Mouse (Mus musculus) C2C12 (cell line): Measurements from ENCODE around the gene Cnn1. TPM values are rescaled to one million over a fixed set of nuclear protein-coding genes. Genes with fewer than 3 reads are reported as not detected.

ENCODE experiments used
- H3K27me3 ChIP-seq: one replicate; pipeline ENCODE4 v1.6.1; 2011; ENCODE audit not compliant: control insufficient read depth, insufficient read depth, insufficient read length
- H3K36me3 ChIP-seq: one replicate; pipeline ENCODE4 v1.6.1; 2011; ENCODE audit not compliant: control insufficient read depth, insufficient read depth
- H3K4me3 ChIP-seq: one replicate; pipeline ENCODE4 v1.5.1; 2011; ENCODE audit warnings: mild to moderate bottlenecking, control low read depth; ENCODE audit not compliant: poor library complexity, insufficient read depth, severe bottlenecking
- H3K79me2 ChIP-seq: one replicate; pipeline ENCODE4 v1.6.1; 2011; ENCODE audit not compliant: control insufficient read depth, insufficient read depth
- H3K79me3 ChIP-seq: one replicate; pipeline ENCODE4 v1.6.1; 2011; ENCODE audit warnings: low read depth, control low read depth
- H3ac ChIP-seq: one replicate; pipeline ENCODE3; 2011; ENCODE audit warnings: low read depth; ENCODE audit not compliant: control insufficient read depth, insufficient read length
- MYOD1 ChIP-seq: IDR thresholded peaks from one replicate; pipeline ENCODE4 v1.6.1; 2011; ENCODE audit warnings: low read depth; ENCODE audit not compliant: control insufficient read depth, insufficient read length
- microRNA-seq: library from miRNA; unstranded; fragments of <30 nt; microRNA quantifications from one replicate; pipeline ENCODE4, GENCODE M21; 2019; ENCODE audit warnings: borderline microRNAs expressed
- polyA plus RNA-seq: library from polyadenylated mRNA; unstranded; fragments of >200 nt; fragmentation: generic; extraction: Trizol; gene quantifications from one replicate; pipeline ENCODE4 v1.2.1, GENCODE M21; 2012; ENCODE audit warnings: missing spikeins

The Cnn1 gene
- polyA plus RNA-seq, 1 experiment = 52.4 TPM

DNA sequence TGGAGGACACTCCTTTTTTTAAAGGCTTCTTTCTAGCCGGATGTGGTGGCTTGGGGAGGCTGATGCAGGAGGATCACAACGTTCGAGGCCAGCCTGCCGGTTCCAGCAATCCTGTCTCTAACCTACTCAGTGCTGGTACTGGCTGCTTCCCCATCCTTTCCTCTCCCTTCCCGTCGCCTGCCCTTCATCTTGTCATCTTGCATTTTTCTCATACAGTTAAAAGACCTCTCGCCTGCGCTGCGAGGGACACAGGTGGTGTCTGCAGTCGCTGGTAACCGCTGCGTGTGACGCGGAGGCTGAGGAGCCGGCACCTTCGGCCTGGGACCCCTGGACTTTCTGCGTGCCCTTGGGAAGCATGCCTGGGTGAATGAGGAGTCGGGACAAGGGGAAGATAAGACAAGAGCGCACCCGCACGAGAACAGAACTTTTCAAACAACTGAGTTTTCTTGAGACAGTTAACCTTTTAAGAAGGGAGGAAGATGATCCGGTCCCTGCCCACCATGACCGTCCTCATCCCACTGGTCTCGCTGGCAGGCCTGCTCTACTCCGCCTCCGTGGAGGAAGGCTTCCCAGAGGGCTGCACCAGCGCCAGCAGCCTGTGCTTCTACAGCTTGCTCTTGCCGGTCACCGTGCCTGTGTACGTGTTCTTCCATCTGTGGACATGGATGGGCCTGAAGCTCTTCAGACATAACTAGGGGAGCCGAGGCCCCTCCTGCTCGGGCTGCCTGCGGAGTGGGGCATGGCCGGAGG lies 58.7 kb downstream of the Cnn1 start:
- Histone ChIP-seq H3K79me2 (no peaks in the 10 kb centered on the region), H3ac (no peak overlapping the region), H3K36me3 (no peaks in the 10 kb centered on the region), H3K27me3 (no peaks in the 10 kb centered on the region), H3K4me3 (peak overlapping the region; percentile 51), H3K79me3 (no peaks in the 10 kb centered on the region)
- TF ChIP-seq MYOD1 = no peak

Small RNA genes within 50 kb of the gene (microRNA-seq; reads per million reads assigned to microRNA genes)
- gene Mir7084 = 0.36 reads per million

Other genes starting within 250 kb of the Cnn1 start
- gene Dock6, start 246.6 kb upstream of the Cnn1 start, polyA plus RNA-seq = 12.1 TPM
- 12.2 TPM for gene Rab3d, start 181.0 kb upstream of the Cnn1 start, polyA plus RNA-seq
- gene Ccdc159, start 171.7 kb upstream of the Cnn1 start, polyA plus RNA-seq = 1.1 TPM
- 17.2 TPM for gene Tmem205, start 171.7 kb upstream of the Cnn1 start, polyA plus RNA-seq
- gene Plppr2, start 162.2 kb upstream of the Cnn1 start, polyA plus RNA-seq = 11.6 TPM
- gene Swsap1, start 143.5 kb upstream of the Cnn1 start, polyA plus RNA-seq = 8.7 TPM
- 6.3 TPM for gene Epor, start 135.7 kb upstream of the Cnn1 start, polyA plus RNA-seq
- gene Rgl3, start 109.8 kb upstream of the Cnn1 start, polyA plus RNA-seq = 7.0 TPM
- 0.21 TPM for gene Ccdc151, start 96.6 kb upstream of the Cnn1 start, polyA plus RNA-seq
- gene Prkcsh, start 96.4 kb upstream of the Cnn1 start, polyA plus RNA-seq = 134 TPM
- gene Elavl3, start 47.2 kb upstream of the Cnn1 start, polyA plus RNA-seq = 0.02 TPM
- not detected for gene Gm49318, start 28.0 kb upstream of the Cnn1 start, polyA plus RNA-seq
- gene Zfp653, start 27.8 kb upstream of the Cnn1 start, polyA plus RNA-seq = 8.0 TPM
- gene Ecsit, start 13.8 kb upstream of the Cnn1 start, polyA plus RNA-seq = 32.6 TPM
- 183 TPM for gene Elof1, start 18.0 kb downstream of the Cnn1 start, polyA plus RNA-seq
- 0.08 TPM for gene Acp5, start 36.5 kb downstream of the Cnn1 start, polyA plus RNA-seq
- 47.9 TPM for gene Pigyl, start 57.6 kb downstream of the Cnn1 start, polyA plus RNA-seq
- gene Zfp872, start 88.9 kb downstream of the Cnn1 start, polyA plus RNA-seq = not detected
- gene Zfp809, start 126.5 kb downstream of the Cnn1 start, polyA plus RNA-seq = 4.5 TPM
- gene Zfp599, start 160.7 kb downstream of the Cnn1 start, polyA plus RNA-seq = 0.76 TPM
- 1.5 TPM for gene Zfp810, start 208.4 kb downstream of the Cnn1 start, polyA plus RNA-seq